Mouse (Mus musculus): ENCODE results near the gene 4930595D18Rik. TPM values are rescaled to one million over a fixed set of nuclear protein-coding genes. Genes with fewer than 3 reads are reported as not detected.

4930595D18Rik gene
- polyA plus RNA-seq, 1 experiment from 2014 or later = not detected

- H3K4me3 ChIP-seq = peak overlapping the region; percentile 50
- H3K4me1 ChIP-seq = peaks cover 68% of the 10 kb centered on the region
- peaks cover 6% of the 10 kb centered on the region; the same call in 1 of the 2 replicates for H3K27me3 ChIP-seq (replicated peaks; ENCODE audit: low read depth, poor library complexity, severe bottlenecking)
- H3K9me3 ChIP-seq = no peaks in the 10 kb centered on the region
- 5% methylated on average over 13 of the region's 13 CpGs for WGBS
- DNase-seq (ENCODE audit: low spot score) = peak; percentile 89
- H3K27ac ChIP-seq (replicated peaks) = peak overlapping the region; percentile 89
- H3K36me3 ChIP-seq (replicated peaks) = no peaks in the 10 kb centered on the region
Observed at GRCm38 (mm10) chr12:111164310-111164751, 20.0 kb downstream of the 4930595D18Rik start.

GRCm38 (mm10) chr12:111162312-111163061 is 21.8 kb downstream of the 4930595D18Rik start:
- Histone ChIP-seq H3K27me3 (replicated peaks; ENCODE audit: low read depth, poor library complexity, severe bottlenecking) (peaks cover 6% of the 10 kb centered on the region; the same call in 1 of the 2 replicates), H3K9me3 (no peaks in the 10 kb centered on the region), H3K4me3 (peak overlapping the region; percentile 45), H3K36me3 (replicated peaks) (no peaks in the 10 kb centered on the region), H3K27ac (replicated peaks) (peak overlapping the region; percentile 89), H3K4me1 (peaks cover 58% of the 10 kb centered on the region)
- peak; percentile 73 for DNase-seq (ENCODE audit: low spot score)
- 10% methylated on average over 16 of the region's 16 CpGs for WGBS

GRCm38 (mm10) chr12:111161943-111162311 is 22.4 kb downstream of the 4930595D18Rik start:
- H3K36me3 ChIP-seq (replicated peaks) = no peaks in the 10 kb centered on the region
- peak overlapping the region; percentile 45 for H3K4me3 ChIP-seq
- peaks cover 6% of the 10 kb centered on the region; the same call in 1 of the 2 replicates for H3K27me3 ChIP-seq (replicated peaks; ENCODE audit: low read depth, poor library complexity, severe bottlenecking)
- H3K27ac ChIP-seq (replicated peaks) = peak overlapping the region; percentile 89
- peaks cover 54% of the 10 kb centered on the region for H3K4me1 ChIP-seq
- no peaks in the 10 kb centered on the region for H3K9me3 ChIP-seq
- no peak for DNase-seq (ENCODE audit: low spot score)
- WGBS = 36% methylated on average over 7 of the region's 7 CpGs

- 94% methylated on average over 10 of the region's 10 CpGs for WGBS
- DNase-seq (ENCODE audit: low spot score) = no peak
Observed at GRCm38 (mm10) chr12:111160871-111161270, 23.4 kb downstream of the 4930595D18Rik start.

GRCm38 (mm10) chr12:111159659-111160428 is 24.4 kb downstream of the 4930595D18Rik start:
- H3K27ac ChIP-seq (replicated peaks) = 0 out of 2 replicates have a peak overlapping the region, but pooled peaks have one; percentile 40
- no peaks in the 10 kb centered on the region for H3K9me3 ChIP-seq
- peaks cover 6% of the 10 kb centered on the region; the same call in 1 of the 2 replicates for H3K27me3 ChIP-seq (replicated peaks; ENCODE audit: low read depth, poor library complexity, severe bottlenecking)
- no peak for DNase-seq (ENCODE audit: low spot score)
- H3K36me3 ChIP-seq (replicated peaks) = no peaks in the 10 kb centered on the region
- no peak overlapping the region for H3K4me3 ChIP-seq
- peaks cover 43% of the 10 kb centered on the region for H3K4me1 ChIP-seq
- WGBS = 70% methylated on average over 12 of the region's 12 CpGs

More at GRCm38 (mm10) chr12:111160871-111161270, 23.4 kb downstream of the 4930595D18Rik start:
- Histone ChIP-seq H3K27me3 (replicated peaks; ENCODE audit: low read depth, poor library complexity, severe bottlenecking) (peaks cover 6% of the 10 kb centered on the region; the same call in 1 of the 2 replicates), H3K27ac (replicated peaks) (no peak overlapping the region), H3K4me1 (peaks cover 53% of the 10 kb centered on the region), H3K36me3 (replicated peaks) (no peaks in the 10 kb centered on the region), H3K4me3 (no peak overlapping the region), H3K9me3 (no peaks in the 10 kb centered on the region)

GRCm38 (mm10) chr12:111155756-111156155 is 28.5 kb downstream of the 4930595D18Rik start:
- no peak overlapping the region for H3K27ac ChIP-seq (replicated peaks)
- H3K4me1 ChIP-seq = peaks cover 10% of the 10 kb centered on the region
- no peaks in the 10 kb centered on the region for H3K27me3 ChIP-seq (replicated peaks; ENCODE audit: low read depth, poor library complexity, severe bottlenecking)
- no peaks in the 10 kb centered on the region for H3K9me3 ChIP-seq
- no peak for DNase-seq (ENCODE audit: low spot score)
- 78% methylated on average over 1 of the region's 1 CpGs for WGBS
- H3K4me3 ChIP-seq = no peak overlapping the region
- H3K36me3 ChIP-seq (replicated peaks) = no peaks in the 10 kb centered on the region

- DNase-seq (ENCODE audit: low spot score) = no peak
- H3K27me3 ChIP-seq (replicated peaks; ENCODE audit: low read depth, poor library complexity, severe bottlenecking) = no peaks in the 10 kb centered on the region
- no peaks in the 10 kb centered on the region for H3K36me3 ChIP-seq (replicated peaks)
- 91% methylated on average over 6 of the region's 6 CpGs for WGBS
- no peak overlapping the region for H3K4me3 ChIP-seq
- H3K27ac ChIP-seq (replicated peaks) = no peak overlapping the region
- peaks cover 6% of the 10 kb centered on the region for H3K4me1 ChIP-seq
- no peaks in the 10 kb centered on the region for H3K9me3 ChIP-seq
Observed at GRCm38 (mm10) chr12:111154641-111155040, 29.6 kb downstream of the 4930595D18Rik start.

- Histone ChIP-seq H3K9me3 (no peaks in the 10 kb centered on the region), H3K4me3 (no peak overlapping the region), H3K36me3 (replicated peaks) (no peaks in the 10 kb centered on the region), H3K4me1 (peaks cover 4% of the 10 kb centered on the region), H3K27ac (replicated peaks) (no peak overlapping the region), H3K27me3 (replicated peaks; ENCODE audit: low read depth, poor library complexity, severe bottlenecking) (no peaks in the 10 kb centered on the region)
- 80% methylated on average over 5 of the region's 5 CpGs for WGBS
- DNase-seq (ENCODE audit: low spot score) = no peak
Observed at GRCm38 (mm10) chr12:111153946-111154345, 30.3 kb downstream of the 4930595D18Rik start.

GRCm38 (mm10) chr12:111152981-111153710 is 31.1 kb downstream of the 4930595D18Rik start:
- H3K36me3 ChIP-seq (replicated peaks) = no peaks in the 10 kb centered on the region
- DNase-seq (ENCODE audit: low spot score) = no peak
- no peak overlapping the region for H3K4me3 ChIP-seq
- 83% methylated on average over 7 of the region's 7 CpGs for WGBS
- peak overlapping the region; percentile 25; the same call in 1 of the 2 replicates for H3K27ac ChIP-seq (replicated peaks)
- no peaks in the 10 kb centered on the region for H3K9me3 ChIP-seq
- H3K4me1 ChIP-seq = peaks cover 6% of the 10 kb centered on the region
- H3K27me3 ChIP-seq (replicated peaks; ENCODE audit: low read depth, poor library complexity, severe bottlenecking) = no peaks in the 10 kb centered on the region

- no peaks in the 10 kb centered on the region for H3K27me3 ChIP-seq (replicated peaks; ENCODE audit: low read depth, poor library complexity, severe bottlenecking)
- H3K4me1 ChIP-seq = peaks cover 6% of the 10 kb centered on the region
- 88% methylated on average over 6 of the region's 6 CpGs for WGBS
- no peak overlapping the region for H3K4me3 ChIP-seq
- no peaks in the 10 kb centered on the region for H3K9me3 ChIP-seq
- no peak overlapping the region for H3K27ac ChIP-seq (replicated peaks)
- no peaks in the 10 kb centered on the region for H3K36me3 ChIP-seq (replicated peaks)
- no peak for DNase-seq (ENCODE audit: low spot score)
Observed at GRCm38 (mm10) chr12:111152579-111152978, 31.7 kb downstream of the 4930595D18Rik start.

GRCm38 (mm10) chr12:111151422-111152156 is 32.7 kb downstream of the 4930595D18Rik start:
- no peaks in the 10 kb centered on the region for H3K36me3 ChIP-seq (replicated peaks)
- no peak overlapping the region for H3K27ac ChIP-seq (replicated peaks)
- H3K4me1 ChIP-seq = peaks cover 10% of the 10 kb centered on the region
- 88% methylated on average over 5 of the region's 5 CpGs for WGBS
- H3K9me3 ChIP-seq = no peaks in the 10 kb centered on the region
- no peak overlapping the region for H3K4me3 ChIP-seq
- no peak for DNase-seq (ENCODE audit: low spot score)
- no peaks in the 10 kb centered on the region for H3K27me3 ChIP-seq (replicated peaks; ENCODE audit: low read depth, poor library complexity, severe bottlenecking)
